Mouse (Mus musculus) bone marrow macrophage, adult 2 months (primary cell): ENCODE results near the gene Kctd11.

Source experiments
- CTCF ChIP-seq: IDR thresholded peaks from 2 replicates; pipeline ENCODE4 v1.5.1; 2012; ENCODE audit warnings: low read depth, mild to moderate bottlenecking, low read length, moderate library complexity
- POLR2A ChIP-seq: IDR thresholded peaks from 2 replicates; pipeline ENCODE4 v1.6.1; 2012; ENCODE audit warnings: mild to moderate bottlenecking, low read depth, low read length, borderline replicate concordance

DNA sequence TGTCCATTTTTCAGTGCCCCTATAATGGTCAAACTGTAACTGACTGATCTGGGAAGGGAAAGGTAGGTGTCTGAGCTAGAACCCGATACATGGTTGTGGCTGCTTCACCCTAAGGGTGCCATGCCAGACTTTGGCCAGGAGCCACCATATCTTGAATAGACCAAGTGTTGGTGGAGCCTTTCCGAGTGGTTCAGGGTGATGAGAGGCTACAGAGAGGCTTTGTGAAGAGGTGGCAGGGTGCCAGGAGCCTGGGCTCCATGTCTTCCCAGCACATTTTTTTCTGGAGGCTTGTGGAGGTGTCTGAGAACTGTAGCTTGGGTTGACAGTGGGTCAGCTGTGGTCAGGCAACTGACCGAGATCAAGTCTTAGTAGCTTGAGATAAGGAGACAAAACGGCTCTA, 10.3 kb upstream of the Kctd11 start:
- TF ChIP-seq POLR2A (no peak), CTCF (no peak)
